Mouse (Mus musculus) heart, postnatal 0 days (tissue): ENCODE measurements around the gene Dnmt1. TPM values are rescaled to one million over a fixed set of nuclear protein-coding genes. Genes with fewer than 3 reads are reported as not detected.

Experiments
- ATAC-seq: fragments of 200-750 bp; cut with Nextera tagmentation; 2 replicates; pipeline ENCODE4 v1.8.0; 2017; ENCODE audit warnings: low read depth, moderate number of reproducible peaks, moderate library complexity; ENCODE audit not compliant: insufficient read depth
- DNase-seq: peaks from one replicate; pipeline ENCODE4 v3.0.0-alpha.2; 2016; ENCODE audit warnings: low spot score
- H3K27ac ChIP-seq: fragments of 300-500 bp; sonication (generic); 2 replicates; pipeline ENCODE4 v1.5.1; 2014; ENCODE audit warnings: low read depth, mild to moderate bottlenecking
- H3K27me3 ChIP-seq: fragments of 300-500 bp; sonication (generic); 2 replicates; pipeline ENCODE4 v1.6.1; 2014; ENCODE audit warnings: low read length, mixed read lengths; ENCODE audit not compliant: control insufficient read depth, insufficient read depth
- H3K36me3 ChIP-seq: fragments of 300-500 bp; sonication (generic); replicated peaks from 2 replicates; pipeline ENCODE4 v1.6.1; 2014; ENCODE audit warnings: low read length, mixed read lengths; ENCODE audit not compliant: control insufficient read depth, insufficient read depth
- H3K4me1 ChIP-seq: fragments of 300-500 bp; sonication (generic); 2 replicates; pipeline ENCODE4 v1.6.1; 2014; ENCODE audit warnings: antibody characterized with exemption; ENCODE audit not compliant: control insufficient read depth, insufficient read depth
- H3K4me2 ChIP-seq: fragments of 300-500 bp; sonication (generic); 2 replicates; pipeline ENCODE4 v1.6.1; 2014; ENCODE audit warnings: low read depth, mild to moderate bottlenecking, low read length, moderate library complexity
- H3K4me3 ChIP-seq: fragments of 300-500 bp; sonication (generic); 2 replicates; pipeline ENCODE4 v1.5.1; 2014; ENCODE audit warnings: low read depth, low read length
- H3K9ac ChIP-seq: fragments of 300-500 bp; sonication (generic); replicated peaks from 2 replicates; pipeline ENCODE4 v1.6.1; 2014; ENCODE audit warnings: low read depth, low read length, mixed read lengths
- H3K9me3 ChIP-seq: fragments of 300-500 bp; sonication (generic); replicated peaks from 2 replicates; pipeline ENCODE4 v1.6.1; 2016; ENCODE audit warnings: low read length; ENCODE audit not compliant: control insufficient read depth
- CTCF ChIP-seq: IDR thresholded peaks from 2 replicates; pipeline ENCODE4 v1.5.1; 2016; ENCODE audit warnings: antibody characterized with exemption, control low read depth, low read depth
- EP300 ChIP-seq: IDR thresholded peaks from 2 replicates; pipeline ENCODE4 v1.6.1; 2016; ENCODE audit warnings: antibody characterized with exemption, low read depth
- WGBS: fragments of 180-500 bp; shearing (Covaris S2); extraction: QIAGEN DNeasy Blood & Tissue Kit; methylation state at CpG from one replicate; pipeline ENCODE4 v1.1.7; 2014; 5-methylcytosine and 5-hydroxymethylcytosine counted together
- polyA plus RNA-seq: library from polyadenylated mRNA; unstranded; fragments of >200 nt; fragmentation: Nextera tagmentation; extraction: Ambion mirVana; gene quantifications from 2 replicates; pipeline ENCODE4 v1.2.1, GENCODE M21; 2015
- total RNA-seq: library from RNA; depleted of rRNA; stranded (reverse); fragments of >200 nt; gene quantifications from 2 replicates; pipeline ENCODE4 v1.2.3, GENCODE M21; 2014; ENCODE audit warnings: low replicate concordance

Gene Dnmt1
- total and polyA plus RNA-seq, 2 experiments from 2014 or later: 15.4 to 27.4 TPM

DNA sequence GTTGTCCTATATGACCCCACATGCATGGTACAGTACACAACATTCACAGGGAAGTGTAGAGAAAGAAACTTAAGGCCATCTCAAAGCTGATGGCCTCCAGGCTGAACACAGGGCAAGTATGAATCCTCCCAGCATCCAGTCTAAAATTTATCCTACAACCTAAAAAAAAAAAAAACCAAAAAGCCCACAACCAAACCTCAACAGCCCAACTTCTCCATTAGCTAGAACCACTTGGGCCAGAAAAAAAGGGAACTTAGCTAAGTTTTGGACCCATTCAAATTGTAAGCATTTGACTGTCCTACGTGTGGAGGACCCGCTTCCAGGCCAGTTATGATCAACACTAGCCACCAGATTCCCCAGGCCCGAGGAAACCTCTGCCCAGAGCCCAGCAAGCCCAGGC is 36.4 kb downstream of the Dnmt1 start:
- no peak overlapping the region for H3K4me2 ChIP-seq
- no peak overlapping the region for H3K4me3 ChIP-seq
- peaks cover 97% of the 10 kb centered on the region for H3K36me3 ChIP-seq
- no peaks in the 10 kb centered on the region for H3K9me3 ChIP-seq
- no peak for ATAC-seq
- no peak overlapping the region for H3K9ac ChIP-seq
- H3K4me1 ChIP-seq: no peaks in the 10 kb centered on the region
- H3K27ac ChIP-seq: no peak overlapping the region
- H3K27me3 ChIP-seq: no peaks in the 10 kb centered on the region
- no peak for DNase-seq
- TF ChIP-seq EP300 (no peak), CTCF (no peak)
- WGBS: 95% methylated on average over 3 of the region's 3 CpGs

DNA sequence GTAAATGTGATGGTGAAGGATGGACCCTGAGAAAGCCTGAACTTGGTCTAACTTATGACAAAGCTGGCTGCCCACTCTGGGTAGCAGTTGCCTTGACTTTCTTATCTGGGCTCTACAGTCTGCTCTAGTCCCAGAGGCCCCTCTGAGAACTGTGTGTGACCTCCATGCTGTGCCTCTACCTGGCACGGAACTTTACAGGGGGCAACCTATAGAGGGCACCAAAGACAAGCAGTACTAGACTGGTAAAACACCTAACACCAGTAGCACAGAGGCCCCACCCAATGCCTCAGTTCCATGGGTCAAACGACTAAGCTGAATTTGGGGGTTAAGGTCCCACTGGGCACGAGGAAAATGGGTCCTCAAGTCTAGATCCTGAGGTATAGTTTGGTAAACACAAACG is 43.5 kb downstream of the Dnmt1 start:
- Histone ChIP-seq H3K9me3 (no peaks in the 10 kb centered on the region), H3K27ac (no peak overlapping the region), H3K4me1 (no peaks in the 10 kb centered on the region), H3K36me3 (peaks cover 97% of the 10 kb centered on the region), H3K4me3 (no peak overlapping the region), H3K4me2 (no peak overlapping the region), H3K27me3 (no peaks in the 10 kb centered on the region), H3K9ac (no peak overlapping the region)
- WGBS: 74% methylated on average over 4 of the region's 4 CpGs
- TF ChIP-seq EP300 (no peak), CTCF (peak; percentile 34; the same call in 1 of the 2 replicates)
- DNase-seq: no peak
- no peak for ATAC-seq

DNA sequence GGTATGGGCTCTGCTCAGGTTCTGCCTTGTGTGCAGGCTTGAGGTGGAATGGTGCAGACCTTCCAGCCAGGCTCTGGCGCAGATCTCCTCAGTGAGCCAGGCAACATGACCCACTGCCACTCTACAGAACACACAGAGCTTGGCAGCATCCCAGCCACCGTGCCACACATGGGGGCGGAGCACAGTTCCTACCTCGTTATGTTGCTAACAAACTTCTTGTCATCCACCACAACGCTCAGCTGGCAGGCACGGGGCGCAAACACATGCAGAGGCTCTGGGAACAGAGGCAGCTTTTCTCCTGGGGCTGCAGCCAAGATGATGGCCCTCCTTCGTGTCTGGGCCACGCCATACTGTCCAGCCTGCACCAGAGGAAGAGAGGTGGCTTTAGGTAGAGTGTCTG is 49.7 kb downstream of the Dnmt1 start:
- ATAC-seq (no peak), DNase-seq (no peak)
- H3K4me2 ChIP-seq: no peak overlapping the region
- 78% methylated on average over 9 of the region's 9 CpGs for WGBS
- no peaks in the 10 kb centered on the region for H3K27me3 ChIP-seq
- H3K9me3 ChIP-seq: no peaks in the 10 kb centered on the region
- H3K36me3 ChIP-seq: peaks cover 100% of the 10 kb centered on the region
- H3K9ac ChIP-seq: no peak overlapping the region
- no peaks in the 10 kb centered on the region for H3K4me1 ChIP-seq
- TF ChIP-seq EP300 (no peak), CTCF (no peak)
- H3K4me3 ChIP-seq: no peak overlapping the region
- no peak overlapping the region for H3K27ac ChIP-seq

DNA sequence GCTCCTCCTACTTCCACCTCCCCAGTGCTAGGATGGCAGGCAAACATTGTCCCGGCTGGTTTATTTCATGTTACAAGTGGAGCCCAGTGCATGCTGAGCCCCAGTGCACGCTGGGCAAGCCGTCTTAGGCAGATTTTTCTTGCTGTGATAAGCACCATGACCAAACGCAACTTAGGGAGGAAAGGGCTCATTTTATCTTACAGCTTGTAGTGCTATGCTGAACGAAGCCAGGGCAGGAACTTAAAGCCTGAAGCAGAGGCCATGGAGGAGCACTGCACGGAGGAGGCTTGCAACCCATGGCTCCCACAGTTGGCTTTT is 57.6 kb downstream of the Dnmt1 start:
- no peaks in the 10 kb centered on the region for H3K9me3 ChIP-seq
- H3K4me3 ChIP-seq: no peak overlapping the region
- peak overlapping the region; percentile 3; the same call in 1 of the 2 replicates for H3K27ac ChIP-seq
- WGBS: 8% methylated on average over 6 of the region's 6 CpGs
- H3K9ac ChIP-seq: no peak overlapping the region; the same call in 1 of the 2 replicates
- H3K4me2 ChIP-seq: no peak overlapping the region; the same call in 1 of the 2 replicates
- H3K27me3 ChIP-seq: no peaks in the 10 kb centered on the region
- peaks cover 24% of the 10 kb centered on the region for H3K36me3 ChIP-seq
- ATAC-seq (no peak; the same call in 1 of the 2 replicates), DNase-seq (no peak)
- H3K4me1 ChIP-seq: peaks cover 9% of the 10 kb centered on the region
- no peak for TF ChIP-seq EP300
- TF ChIP-seq CTCF: no peak

DNA sequence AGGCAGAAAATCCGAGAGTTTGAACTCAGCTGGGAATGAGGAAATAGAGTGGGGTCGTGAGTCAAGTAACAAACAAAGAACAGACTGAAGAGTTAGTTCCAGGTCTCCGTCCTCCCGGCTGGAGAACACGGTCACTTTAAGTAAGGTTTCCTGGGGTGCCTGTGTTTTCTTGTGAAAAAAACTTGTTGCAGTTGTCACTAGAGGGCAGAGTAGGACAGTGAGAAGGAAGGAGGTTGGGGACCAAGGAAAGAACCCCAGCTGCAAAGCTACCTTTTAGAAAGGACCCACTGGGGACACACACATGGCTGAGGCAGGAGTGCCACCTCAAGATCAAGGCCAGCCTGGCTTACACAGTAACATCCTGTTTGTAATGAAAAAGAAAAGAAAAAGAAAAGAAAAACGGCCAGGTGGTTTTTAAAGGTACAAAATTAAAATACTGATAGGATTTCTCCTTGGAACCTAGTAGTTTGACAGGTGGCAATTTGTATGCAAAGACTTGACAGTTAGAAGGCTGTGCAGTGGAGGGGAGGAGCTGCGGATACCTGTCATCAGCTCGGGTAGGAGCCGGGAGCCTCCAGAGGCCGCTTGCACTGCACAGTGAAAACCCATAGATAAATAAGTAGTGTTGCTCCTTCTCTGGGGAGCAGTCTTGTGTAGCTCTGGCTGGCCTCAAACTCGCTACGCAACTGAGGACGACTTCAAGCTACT is 58.1 kb downstream of the Dnmt1 start:
- Histone ChIP-seq H3K9me3 (no peaks in the 10 kb centered on the region), H3K9ac (no peak overlapping the region; the same call in 1 of the 2 replicates), H3K4me2 (no peak overlapping the region; the same call in 1 of the 2 replicates), H3K27me3 (no peaks in the 10 kb centered on the region), H3K4me1 (peaks cover 10% of the 10 kb centered on the region), H3K4me3 (no peak overlapping the region), H3K27ac (peak overlapping the region; percentile 3; the same call in 1 of the 2 replicates), H3K36me3 (peaks cover 24% of the 10 kb centered on the region)
- ATAC-seq: peak; percentile 28
- peak; percentile 69 for DNase-seq
- 6% methylated on average over 13 of the region's 13 CpGs for WGBS
- TF ChIP-seq CTCF: peak; percentile 78
- TF ChIP-seq EP300: no peak
